Mouse (Mus musculus) adrenal gland, adult 8-10 months (tissue): Measurements from ENCODE around the gene A830018L16Rik. TPM values are rescaled to one million over a fixed set of nuclear protein-coding genes. Genes with fewer than 3 reads are reported as not detected.

Experiments used
- DNase-seq: peaks from one replicate; pipeline ENCODE4 v3.0.0; 2022
- total RNA-seq, 4 experiments: library from RNA; stranded (reverse); gene quantifications; 2 replicates each; pipeline ENCODE4 v1.2.4; 2022

The A830018L16Rik gene
- total RNA-seq, 4 experiments from 2014 or later = 0.25 to 0.62 (median 0.57) TPM

- no peak for DNase-seq
Measured at GRCm38 (mm10) chr1:11652773-11653172, 238.9 kb downstream of the A830018L16Rik start.

GRCm38 (mm10) chr1:11657341-11658060, 243.6 kb downstream of the A830018L16Rik start:
- DNase-seq = no peak

GRCm38 (mm10) chr1:11658061-11658625, 244.2 kb downstream of the A830018L16Rik start:
- DNase-seq = no peak

- no peak for DNase-seq
Measured at GRCm38 (mm10) chr1:11744749-11745314, 330.9 kb downstream of the A830018L16Rik start.

GRCm38 (mm10) chr1:11748424-11748823, 334.5 kb downstream of the A830018L16Rik start:
- no peak for DNase-seq

- no peak for DNase-seq
Measured at GRCm38 (mm10) chr1:11750065-11750464, 336.2 kb downstream of the A830018L16Rik start.

- no peak for DNase-seq
Measured at GRCm38 (mm10) chr1:11750607-11751006, 336.7 kb downstream of the A830018L16Rik start.

GRCm38 (mm10) chr1:11751996-11752395, 338.1 kb downstream of the A830018L16Rik start:
- DNase-seq = no peak

- no peak for DNase-seq
Measured at GRCm38 (mm10) chr1:11788264-11788663, 374.4 kb downstream of the A830018L16Rik start.

GRCm38 (mm10) chr1:11792820-11793219, 378.9 kb downstream of the A830018L16Rik start:
- DNase-seq = no peak

- no peak for DNase-seq
Measured at GRCm38 (mm10) chr1:11795666-11796065, 381.8 kb downstream of the A830018L16Rik start.

GRCm38 (mm10) chr1:11872847-11873246, 458.9 kb downstream of the A830018L16Rik start:
- DNase-seq = no peak

GRCm38 (mm10) chr1:11873573-11873972, 459.7 kb downstream of the A830018L16Rik start:
- DNase-seq = no peak

GRCm38 (mm10) chr1:11881706-11882105, 467.8 kb downstream of the A830018L16Rik start:
- DNase-seq = no peak

GRCm38 (mm10) chr1:11895715-11896114, 481.8 kb downstream of the A830018L16Rik start:
- no peak for DNase-seq

- DNase-seq = no peak
Measured at GRCm38 (mm10) chr1:11915873-11916272, 502.0 kb downstream of the A830018L16Rik start.

GRCm38 (mm10) chr1:11936984-11937383, 523.1 kb downstream of the A830018L16Rik start:
- no peak for DNase-seq

GRCm38 (mm10) chr1:11959421-11960206, 545.7 kb downstream of the A830018L16Rik start:
- DNase-seq = no peak

GRCm38 (mm10) chr1:11982590-11983136, 568.8 kb downstream of the A830018L16Rik start:
- DNase-seq = no peak

GRCm38 (mm10) chr1:11990011-11990410, 576.1 kb downstream of the A830018L16Rik start:
- DNase-seq = no peak

- DNase-seq = no peak
Measured at GRCm38 (mm10) chr1:11996297-11996878, 582.5 kb downstream of the A830018L16Rik start.

GRCm38 (mm10) chr1:11997574-11997973, 583.7 kb downstream of the A830018L16Rik start:
- DNase-seq = no peak
